Mouse (Mus musculus) kidney, adult 2 months (tissue): ENCODE measurements around the gene Gm38431.

Experiments
- CTCF ChIP-seq: fragments of 200-500 bp; conservative IDR thresholded peaks from 2 replicates; pipeline ENCODE4 v1.5.1; 2011; ENCODE audit warnings: low read depth, mild to moderate bottlenecking, control low read depth, low read length, moderate library complexity, mixed read lengths; ENCODE audit not compliant: insufficient read depth, insufficient read length
- POLR2A ChIP-seq: fragments of 200-500 bp; IDR thresholded peaks from one replicate; pipeline ENCODE4 v1.6.1; 2011; ENCODE audit warnings: low read depth, low read length, control low read depth

DNA sequence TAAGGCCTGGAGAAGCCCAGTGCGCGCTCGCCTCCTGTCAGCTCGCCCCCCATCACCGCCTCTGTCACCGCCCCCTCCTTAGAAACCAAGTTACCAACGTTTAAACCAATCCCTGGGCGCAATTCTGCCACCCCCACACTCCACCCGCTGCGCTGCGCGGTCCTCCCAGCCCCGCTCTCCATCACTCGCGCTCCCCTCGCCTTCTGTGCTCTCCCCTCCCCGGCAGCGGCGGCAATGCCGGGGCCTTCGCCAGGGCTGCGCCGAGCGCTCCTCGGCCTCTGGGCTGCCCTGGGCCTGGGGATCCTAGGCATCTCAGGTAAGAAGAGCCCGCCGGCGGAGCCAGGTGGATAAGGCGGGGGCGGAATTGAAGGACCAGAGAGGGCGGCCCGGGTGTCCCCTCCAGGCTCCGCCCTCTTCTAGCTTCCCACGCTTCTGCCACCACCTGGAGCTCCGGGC, 59.9 kb downstream of the Gm38431 start, which contains the start of gene Icam5:
- no peak for TF ChIP-seq CTCF
- no peak for TF ChIP-seq POLR2A
